Mouse (Mus musculus): ENCODE measurements around the gene Tet3.

Tet3 gene

DNA sequence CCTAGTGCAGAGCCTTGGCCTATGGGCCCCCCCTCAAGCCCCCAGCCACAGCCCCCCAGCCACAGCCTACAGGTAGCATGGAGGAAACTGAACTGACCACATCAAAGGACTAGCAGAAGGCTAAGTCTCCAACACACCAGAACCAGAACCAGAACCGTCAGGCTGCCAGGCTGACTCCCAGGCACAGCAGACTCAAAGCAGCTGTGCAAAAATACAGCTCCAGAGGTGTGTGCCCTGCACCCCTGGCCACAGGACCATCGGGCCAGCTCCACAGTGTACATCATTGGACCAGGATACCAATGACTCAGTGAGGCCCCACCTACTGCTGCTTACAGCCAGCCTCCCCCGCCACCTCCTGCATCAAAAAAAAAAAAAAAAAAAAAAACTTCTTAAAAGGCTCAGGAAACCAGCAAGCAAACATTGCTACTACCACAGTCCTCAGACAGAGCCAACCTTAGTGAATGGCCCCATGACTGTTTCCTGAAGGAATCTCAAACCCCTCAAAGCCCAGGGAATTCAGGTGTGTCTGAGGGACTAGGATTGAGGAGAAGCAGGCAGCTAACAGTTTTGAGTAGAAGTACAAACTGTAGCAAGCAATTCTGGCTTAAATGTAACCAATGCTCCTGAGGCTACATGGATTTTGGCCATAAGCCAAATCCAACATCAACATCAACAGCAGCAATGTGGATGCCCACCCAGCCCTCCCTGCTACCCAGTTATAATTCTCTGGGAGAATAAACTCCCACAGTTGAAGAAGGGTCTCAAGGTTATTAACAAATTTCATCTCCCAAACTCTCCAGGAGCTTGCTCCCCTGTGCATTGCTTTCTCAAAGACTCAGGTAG, 42.4 kb downstream of the Tet3 start:
- in situ Hi-C loops (cut with MboI, MseI) = no loop called here

DNA sequence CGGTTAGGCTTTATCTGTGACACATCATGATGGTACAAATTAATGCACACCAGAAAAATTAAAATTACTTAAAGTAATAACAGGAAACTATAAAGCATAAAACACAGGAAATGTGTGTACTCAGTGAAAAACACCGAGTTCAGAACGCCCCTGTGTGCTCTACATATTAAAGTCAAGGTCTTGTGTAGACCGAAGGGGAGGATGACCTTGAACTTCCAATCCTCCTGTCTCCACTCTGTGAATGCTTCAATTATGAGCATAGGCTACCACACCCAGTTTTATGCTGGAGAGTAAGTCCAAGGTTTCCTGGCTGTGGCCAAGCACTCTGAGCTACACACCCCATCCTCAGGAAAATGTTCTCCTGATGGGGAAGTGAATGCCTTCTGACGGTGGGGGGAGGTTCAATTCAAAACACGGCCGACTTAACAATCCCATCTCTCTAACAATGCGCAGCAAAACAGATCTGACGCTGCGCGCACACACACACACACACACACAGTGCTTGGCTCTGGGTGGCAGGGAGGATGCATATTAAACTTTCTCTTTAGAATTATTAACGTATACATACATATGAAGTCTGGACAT, 43.4 kb downstream of the Tet3 start:
- in situ Hi-C loops (cut with MboI, MseI) = no loop called here

DNA sequence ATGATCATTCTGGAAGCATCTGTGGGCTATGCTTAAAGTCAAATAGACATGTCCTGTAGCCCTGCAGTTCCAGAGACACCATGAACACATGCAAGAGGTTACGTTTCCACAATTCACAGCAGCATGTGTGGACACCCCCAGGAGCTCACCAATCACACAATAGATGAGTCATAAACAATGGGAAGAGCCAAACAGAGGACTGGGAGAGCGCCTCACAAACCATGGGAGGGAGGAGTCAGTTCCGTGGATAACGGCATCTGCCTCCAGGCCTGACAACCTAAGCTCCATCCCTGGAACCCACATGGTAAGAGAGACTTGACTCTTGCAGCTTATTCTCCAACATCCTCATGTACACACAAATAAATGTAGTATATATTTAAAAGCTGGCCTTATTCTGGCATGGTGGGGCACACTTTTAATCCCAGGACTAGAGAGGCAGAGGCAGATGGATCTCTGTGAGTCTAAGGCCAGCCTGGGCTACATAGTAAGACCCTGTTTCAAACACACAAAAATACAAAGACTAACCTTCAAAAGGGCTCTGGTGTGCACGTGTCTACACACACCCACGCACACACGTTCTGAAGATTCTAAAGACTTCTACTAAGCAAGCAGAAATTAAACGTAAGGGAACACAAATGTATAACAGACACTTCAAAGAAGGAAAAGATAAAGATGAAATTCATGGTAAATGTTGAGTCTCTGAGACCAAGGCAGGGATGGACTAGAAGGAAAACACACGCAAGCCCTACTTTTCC, 44.1 kb downstream of the Tet3 start:
- in situ Hi-C loops (cut with MboI, MseI) = loop anchor here (5.0 kb wide), 1 partner anchor 33 kb away; no protein-coding TSS in a partner anchor

DNA sequence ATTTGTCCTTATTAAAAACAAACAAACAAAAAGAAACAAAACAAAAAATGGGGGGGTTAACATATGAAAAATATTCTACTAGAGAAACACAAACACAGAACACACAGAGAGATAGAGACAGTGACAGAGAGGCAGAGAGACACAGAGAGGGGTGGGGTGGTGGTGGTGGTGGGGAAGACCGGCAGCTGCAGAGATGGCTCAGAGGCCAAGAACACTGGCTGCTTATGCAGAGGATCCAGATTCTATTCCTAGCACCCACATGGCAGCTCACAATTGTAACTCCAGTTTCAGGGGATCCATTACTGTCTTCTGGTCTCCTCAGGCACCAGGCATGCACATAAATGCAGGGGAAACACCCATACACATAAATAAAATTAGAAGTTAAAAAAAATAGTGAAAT, 45.2 kb downstream of the Tet3 start:
- in situ Hi-C loops (cut with MboI, MseI) = loop anchor here (5.0 kb wide), 1 partner anchor 34 kb away; no protein-coding TSS in a partner anchor

DNA sequence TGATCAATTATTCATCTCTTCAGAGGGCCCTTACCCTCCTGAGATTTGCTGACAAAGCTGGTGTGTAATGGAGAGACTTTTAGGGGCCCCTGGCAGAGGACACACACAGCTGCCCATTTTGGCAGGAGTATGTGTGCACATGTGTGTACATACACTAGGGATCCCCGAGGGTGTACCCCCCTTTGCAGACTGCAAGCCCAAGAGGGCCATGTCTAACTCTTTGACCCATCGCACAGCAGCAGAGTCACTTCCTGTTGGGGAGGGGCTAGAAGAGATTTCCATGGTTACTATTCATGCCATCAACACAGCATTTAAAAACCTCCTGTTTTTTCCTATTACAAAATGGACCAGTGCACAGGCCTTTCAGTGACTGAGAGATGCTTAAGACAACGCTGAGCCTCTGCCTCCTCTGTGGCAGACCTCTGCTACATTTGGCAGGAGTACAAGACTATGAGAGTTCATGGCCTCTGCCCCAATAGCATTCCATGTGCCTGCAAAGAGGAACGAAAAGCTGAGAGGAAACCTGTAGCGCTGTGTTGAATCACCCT, 46.0 kb downstream of the Tet3 start:
- in situ Hi-C loops (cut with MboI, MseI) = loop anchor here (5.0 kb wide), 1 partner anchor 34 kb away; no protein-coding TSS in a partner anchor

DNA sequence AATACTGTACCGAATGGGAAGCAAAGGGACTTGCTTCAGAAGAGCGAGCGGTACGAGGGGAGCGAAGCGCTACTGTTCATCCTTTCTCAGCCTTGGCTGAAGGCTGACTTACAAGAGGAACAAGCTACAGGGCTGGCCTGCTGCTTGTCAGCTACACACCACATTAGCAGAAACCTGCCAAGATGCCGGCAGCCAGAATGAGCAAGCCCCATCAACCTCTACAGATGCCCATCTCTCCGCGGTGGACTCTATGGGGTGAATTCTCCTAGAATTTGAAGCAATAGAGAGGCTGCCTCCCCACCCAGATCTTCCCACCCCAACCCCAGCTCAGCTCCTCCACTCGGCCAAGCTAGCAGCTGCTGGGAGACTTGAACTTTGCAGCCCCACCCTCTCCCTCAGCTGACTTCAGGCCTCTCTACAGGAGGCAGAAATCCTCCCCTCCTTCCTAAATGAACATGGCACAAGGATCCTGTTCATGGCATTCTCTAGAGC, 46.5 kb downstream of the Tet3 start:
- in situ Hi-C loops (cut with MboI, MseI) = loop anchor here (5.0 kb wide), 1 partner anchor 35 kb away; no protein-coding TSS in a partner anchor

DNA sequence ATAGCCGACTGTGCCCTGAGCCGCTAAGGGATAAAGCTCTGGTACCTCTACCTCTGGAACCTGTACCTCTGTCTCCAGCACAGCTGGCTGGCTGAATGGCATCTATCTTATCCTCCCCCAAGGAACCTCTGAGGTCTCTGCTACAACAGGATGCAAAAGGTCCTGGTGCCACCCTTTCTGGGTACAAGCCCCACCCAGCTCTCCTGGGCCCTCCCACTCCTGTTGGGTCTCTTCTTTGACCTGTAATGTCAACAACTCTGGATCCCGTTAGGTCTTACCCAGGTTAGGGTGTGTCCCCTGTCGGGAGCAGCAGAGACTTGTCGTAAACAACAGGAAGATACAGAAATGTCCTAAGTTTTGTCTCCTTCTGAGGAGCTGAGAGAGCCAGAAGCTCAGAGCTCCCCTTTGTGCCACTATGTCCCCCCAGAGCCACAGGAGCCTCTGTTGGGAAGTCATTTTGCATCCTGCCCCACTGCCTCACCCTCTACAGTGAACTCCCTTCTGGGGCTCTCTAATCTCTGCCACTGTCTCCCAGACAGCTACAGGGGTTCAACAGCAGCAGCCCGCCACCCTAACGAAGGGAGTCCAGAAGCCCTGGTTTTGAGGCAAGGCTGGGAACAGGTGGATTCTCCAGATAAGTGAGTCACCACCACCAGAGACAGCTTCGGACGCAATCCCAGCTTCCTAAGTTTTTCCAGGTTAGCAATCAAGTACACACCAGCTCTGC, 47.1 kb downstream of the Tet3 start:
- in situ Hi-C loops (cut with MboI, MseI) = loop anchor here (5.0 kb wide), 1 partner anchor 36 kb away; no protein-coding TSS in a partner anchor

DNA sequence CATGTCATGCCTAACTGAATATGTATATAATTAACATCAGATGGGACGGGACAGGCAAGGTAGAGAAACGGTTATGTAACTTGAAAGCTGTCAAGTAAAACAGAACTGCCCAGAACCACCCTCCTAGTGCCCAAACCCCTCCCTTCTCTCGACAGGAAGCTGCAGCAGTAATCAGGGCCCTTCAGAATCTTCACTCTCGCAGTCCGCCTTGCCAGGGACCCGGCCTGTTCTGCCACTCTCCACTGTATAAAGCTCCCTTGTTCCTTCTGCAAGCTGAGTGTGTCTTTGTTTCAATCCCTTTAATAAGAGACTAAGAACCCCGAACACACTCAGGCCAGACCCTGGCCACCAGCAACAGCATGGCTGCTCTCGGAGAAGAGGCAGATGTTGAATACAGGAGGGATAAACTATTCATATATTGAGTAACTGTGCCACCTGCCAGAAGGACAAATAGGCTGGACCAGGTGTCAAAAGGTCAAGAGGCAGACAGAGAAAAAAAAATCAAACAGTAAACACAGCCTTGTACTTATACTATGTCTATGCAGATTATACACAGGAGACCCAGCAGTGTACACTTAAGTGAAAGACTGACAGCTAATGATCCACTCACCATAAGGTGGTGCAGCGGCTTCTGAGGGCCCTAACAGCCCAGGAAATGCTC, 48.7 kb downstream of the Tet3 start:
- in situ Hi-C loops (cut with MboI, MseI) = loop anchor here (5.0 kb wide), 1 partner anchor 37 kb away; no protein-coding TSS in a partner anchor

DNA sequence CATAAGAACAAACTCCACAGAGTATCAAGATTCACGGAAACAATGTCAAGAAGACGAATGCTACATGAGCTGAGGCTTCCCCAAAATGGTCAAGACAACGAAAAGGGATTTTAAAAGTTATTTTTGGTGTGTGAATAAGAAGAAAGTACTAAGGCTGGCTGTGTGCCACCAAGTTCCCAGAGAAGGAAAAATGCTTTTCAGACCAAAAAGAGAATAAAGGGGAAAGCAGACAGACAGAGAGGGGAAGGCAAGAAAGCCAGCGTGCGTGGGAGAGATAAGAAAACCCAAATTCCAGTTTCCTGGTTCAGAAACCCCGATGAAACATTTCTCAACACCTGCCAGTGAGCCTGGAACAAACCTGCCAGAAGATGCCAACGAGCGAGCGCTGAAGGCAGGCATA, 50.4 kb downstream of the Tet3 start:
- in situ Hi-C loops (cut with MboI, MseI) = no loop called here

DNA sequence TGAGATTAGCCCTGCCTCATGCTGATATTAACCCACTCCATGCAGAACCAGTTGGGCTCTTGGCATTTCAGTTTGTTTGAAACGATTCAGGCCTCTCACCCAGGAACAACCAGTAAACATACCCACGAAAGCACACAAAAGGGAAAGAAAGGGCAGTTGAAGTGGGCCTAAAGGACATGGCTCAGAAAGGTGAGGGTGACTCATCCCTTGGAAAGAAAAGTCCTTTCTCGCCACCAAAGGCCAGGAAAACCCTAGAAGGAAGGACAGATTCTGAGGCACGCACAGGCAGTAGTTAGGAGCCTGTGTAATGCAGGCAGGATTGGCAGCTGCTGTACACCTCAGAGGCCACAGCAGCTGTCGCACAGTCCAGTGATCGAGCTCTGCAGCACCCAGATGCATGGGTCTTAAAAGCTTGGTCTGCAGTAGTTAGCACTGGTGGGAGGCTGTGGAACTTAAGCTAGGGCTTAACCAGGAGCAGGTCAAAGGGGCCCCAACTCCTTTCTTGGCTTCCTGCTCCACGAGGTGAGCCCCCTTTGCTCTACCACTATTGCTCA, 53.3 kb downstream of the Tet3 start:
- in situ Hi-C loops (cut with MboI, MseI) = no loop called here

DNA sequence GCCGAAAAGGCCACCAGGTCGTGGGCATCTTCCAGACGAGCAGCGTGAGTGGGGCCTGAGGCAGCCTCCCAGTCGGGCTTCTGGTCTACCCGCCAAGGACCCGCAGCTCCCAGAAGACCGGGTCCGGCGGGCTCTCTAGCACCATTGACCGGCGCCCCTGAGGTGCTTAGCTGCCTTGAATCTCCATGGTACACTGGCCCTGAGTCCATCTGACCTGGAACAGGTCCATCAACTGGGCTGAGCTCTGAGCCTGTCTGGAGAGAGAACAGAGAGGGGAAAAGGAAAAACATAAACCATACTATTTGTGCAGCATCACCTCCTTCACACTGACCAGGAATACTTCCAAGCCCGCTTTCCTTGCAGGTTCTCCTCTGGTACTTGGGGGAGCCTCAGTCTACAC, 54.3 kb downstream of the Tet3 start:
- in situ Hi-C loops (cut with MboI, MseI) = loop anchor here in 1 of 2 experiments (5.0 kb wide), 1 partner anchor 42 kb away; no protein-coding TSS in a partner anchor

DNA sequence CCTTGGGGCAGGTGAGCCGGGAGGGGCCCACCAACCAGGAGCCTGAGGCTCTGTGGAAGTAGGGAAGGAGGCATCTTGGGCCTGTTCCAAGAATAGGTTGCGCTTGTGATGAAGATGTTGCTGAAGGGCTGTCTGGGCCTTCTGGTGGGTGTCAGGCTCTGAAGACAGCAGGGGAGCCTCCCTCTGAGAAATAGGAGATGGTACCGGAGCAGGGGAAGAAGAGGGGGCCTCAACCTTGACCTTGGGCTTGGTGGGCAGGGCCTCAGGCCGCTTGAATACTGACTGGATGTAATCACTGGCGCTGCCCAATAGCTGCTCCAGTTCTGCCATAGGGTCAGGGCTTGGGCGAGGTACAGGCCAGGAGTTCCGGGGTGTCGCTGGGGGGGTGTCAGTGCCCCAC, 55.4 kb downstream of the Tet3 start:
- in situ Hi-C loops (cut with MboI, MseI) = loop anchor here in 1 of 2 experiments (5.0 kb wide), 1 partner anchor 41 kb away; no protein-coding TSS in a partner anchor

DNA sequence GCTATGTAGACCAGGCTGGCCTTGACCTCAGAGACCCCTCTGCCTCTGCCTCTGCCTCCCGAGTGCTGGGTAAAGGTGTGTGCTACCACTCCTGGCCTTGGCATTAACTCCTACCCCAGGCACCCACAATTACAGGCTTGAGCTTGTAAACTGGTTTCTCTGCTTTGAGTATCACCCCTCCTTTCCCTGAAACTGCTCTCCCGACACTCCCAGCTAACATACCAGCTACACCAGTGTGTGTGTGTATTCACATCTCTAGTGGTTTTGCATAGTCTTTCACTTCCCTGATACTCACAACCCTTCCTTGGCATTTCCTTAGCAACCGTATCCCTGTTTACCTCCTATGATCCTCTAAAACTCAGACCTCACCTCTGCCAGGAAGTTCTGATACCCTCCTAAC, 59.1 kb downstream of the Tet3 start:
- in situ Hi-C loops (cut with MboI, MseI) = loop anchor here in 1 of 2 experiments (5.0 kb wide), 1 partner anchor 37 kb away; no protein-coding TSS in a partner anchor

DNA sequence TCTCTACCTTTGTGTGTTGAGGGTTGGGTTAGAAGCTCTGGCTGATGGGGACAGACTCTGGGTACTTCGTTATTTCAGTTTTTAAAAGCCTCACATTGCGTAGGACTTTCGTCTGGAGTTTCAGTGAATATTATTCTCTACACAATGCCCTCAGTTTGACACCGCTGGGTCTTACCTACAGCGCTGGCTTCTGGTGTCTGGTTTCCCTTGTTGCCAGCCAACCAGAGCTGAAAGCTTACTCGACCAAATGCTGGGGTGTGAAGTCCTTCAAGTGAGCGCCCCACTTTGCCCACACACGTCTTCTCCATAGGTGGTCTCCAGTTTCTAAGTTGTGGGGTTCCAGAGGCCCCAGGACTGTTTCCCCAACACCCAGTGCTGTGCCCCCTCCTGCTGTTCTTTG, 61.2 kb downstream of the Tet3 start:
- in situ Hi-C loops (cut with MboI, MseI) = no loop called here

DNA sequence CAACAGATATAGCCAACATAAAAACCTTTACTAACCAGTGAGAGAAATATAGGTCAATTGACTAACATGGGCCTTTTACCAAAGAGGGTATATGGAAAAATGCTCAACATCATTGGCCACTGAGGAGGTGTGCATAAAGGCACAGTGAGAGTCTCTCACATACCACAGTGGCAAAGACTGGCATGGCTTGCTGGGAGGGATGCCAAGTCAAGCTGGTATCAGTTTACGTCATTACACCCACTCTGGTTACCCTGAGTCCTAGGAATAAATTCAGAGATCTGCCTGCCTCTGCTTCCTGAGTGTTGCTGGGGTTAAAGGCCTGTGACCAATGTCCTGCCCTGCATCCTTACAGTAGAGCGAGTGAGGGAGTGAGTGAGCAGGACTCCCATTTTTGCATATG, 62.2 kb downstream of the Tet3 start:
- in situ Hi-C loops (cut with MboI, MseI) = no loop called here

DNA sequence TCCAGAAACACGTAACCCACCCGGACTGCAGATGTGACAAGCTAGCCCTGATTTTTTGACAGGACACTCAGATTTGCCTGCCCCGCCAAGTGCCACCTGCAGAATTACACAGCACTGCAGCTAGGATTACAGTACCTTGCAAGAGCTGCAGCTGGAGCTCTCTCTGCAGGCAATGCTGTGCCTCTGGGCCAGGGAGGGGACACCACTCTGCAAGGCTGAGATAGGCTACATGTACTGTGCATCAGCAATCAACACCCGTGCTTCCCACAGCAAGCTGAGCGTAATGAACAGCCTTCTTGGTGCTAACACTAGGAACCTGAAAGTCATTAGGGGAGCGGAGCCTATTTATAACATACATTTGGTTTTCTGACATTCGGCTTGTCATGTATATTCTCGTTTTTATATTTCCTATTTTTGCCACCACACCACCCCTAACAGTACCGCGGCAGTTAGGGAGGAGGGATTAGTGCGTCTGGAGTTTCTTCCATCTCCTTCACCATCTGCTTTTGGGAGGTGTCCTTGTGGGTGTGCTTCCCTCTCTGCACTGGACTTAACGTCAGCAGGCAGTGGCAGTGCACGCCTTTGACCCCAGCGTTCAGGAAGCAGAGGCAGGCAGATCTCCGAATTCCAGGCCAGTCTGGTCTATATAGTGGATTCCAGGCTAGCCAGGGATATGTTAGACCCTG, 63.2 kb downstream of the Tet3 start:
- in situ Hi-C loops (cut with MboI, MseI) = no loop called here

DNA sequence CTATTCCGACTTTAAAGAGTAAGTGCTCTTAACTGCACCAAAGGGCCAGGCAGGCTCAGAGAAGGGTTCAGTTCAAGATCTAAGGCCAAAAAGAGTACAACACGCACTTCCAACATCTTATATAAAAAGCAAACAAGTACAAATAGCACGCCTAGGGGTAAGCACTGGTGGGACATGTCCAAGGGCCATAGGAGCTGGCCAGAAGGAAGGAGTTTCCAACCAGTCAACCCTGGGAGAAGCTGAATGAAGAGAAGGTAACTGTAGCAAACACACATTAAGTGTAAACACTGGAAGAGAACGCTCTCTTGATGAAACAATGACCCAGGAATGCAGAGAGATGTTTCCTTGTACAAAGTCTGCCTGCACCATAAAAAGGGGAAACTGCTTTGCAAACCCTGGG, 64.8 kb downstream of the Tet3 start:
- in situ Hi-C loops (cut with MboI, MseI) = no loop called here

DNA sequence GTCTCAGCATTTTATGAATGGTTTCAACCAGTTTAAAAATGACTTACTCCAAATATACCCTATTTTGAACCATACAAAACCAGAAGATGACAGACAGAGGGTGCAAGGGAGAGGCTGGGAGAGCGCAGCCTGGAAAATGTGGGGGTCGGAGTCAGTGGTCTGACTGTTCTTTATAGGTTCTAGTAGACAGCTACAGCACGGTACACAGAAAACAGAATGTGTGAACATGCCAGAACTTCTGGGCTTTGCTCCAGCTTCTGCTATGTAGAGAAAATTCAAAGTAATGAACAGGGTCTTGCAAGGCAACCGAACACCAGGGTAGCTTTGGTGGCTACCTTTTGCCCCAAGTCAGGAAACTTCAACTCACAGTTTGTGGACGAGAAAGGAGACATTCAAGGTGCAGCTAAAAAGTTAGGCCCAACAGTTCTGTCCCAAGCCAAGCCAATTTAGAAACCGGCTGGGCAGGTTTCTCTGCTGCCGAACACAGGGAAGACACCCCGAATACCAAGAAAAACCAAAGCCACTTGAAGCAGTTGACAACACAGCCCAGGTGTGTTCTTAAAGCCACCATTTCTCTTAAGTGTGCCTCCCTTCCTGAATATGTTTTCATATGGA, 66.6 kb downstream of the Tet3 start:
- in situ Hi-C loops (cut with MboI, MseI) = no loop called here
